Mouse (Mus musculus) right cerebral cortex, postnatal 10 days (tissue): Measurements from ENCODE around the gene Ubl3.

ENCODE experiments used
- DNase-seq, 2 experiments: peaks; one replicate each; pipeline ENCODE4 v3.0.0; 2021; ENCODE audit warnings: low spot score in 2 of 2

Gene Ubl3

DNA sequence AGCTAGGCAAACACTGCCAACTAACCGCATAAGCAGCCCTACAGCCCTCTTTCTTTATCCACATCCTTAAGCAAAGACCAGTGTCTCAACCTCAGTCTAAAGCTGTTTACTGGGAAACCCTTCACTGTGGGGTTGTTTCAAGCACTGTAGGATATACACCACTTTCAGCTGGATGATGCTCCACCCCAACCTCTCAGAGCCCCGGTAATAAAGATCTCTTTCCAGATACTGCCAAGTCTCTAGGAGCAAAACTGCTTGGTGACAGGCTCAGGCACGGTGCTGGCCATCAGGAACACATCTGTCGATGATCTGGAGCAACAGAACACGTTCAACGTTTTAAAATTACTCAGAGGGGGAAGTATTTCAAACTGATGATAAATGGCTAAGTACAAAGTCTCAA is 25.0 kb downstream of the Ubl3 start:
- no peak for DNase-seq

DNA sequence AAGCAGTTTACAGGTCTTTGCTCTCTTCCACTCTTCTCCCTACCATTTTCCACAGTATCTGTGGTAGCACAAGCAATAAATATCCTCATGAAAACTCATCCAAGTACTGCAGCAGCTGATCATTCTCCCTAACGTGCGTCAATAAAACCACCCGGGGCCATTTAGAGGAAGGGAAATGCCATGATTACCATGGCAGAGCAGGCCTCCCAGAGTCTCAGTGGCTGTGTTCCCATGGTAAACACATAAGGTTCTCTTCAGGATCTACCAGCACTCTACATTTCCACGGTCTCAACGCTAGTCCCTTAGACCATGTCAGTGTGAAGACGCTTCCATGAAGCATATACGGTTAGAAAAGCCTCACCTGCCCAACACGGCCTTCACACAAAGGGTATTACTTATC is 26.0 kb downstream of the Ubl3 start:
- DNase-seq: no peak

- DNase-seq: no peak
Measured at GRCm38 (mm10) chr5:148523202-148523971, 29.2 kb downstream of the Ubl3 start.

DNA sequence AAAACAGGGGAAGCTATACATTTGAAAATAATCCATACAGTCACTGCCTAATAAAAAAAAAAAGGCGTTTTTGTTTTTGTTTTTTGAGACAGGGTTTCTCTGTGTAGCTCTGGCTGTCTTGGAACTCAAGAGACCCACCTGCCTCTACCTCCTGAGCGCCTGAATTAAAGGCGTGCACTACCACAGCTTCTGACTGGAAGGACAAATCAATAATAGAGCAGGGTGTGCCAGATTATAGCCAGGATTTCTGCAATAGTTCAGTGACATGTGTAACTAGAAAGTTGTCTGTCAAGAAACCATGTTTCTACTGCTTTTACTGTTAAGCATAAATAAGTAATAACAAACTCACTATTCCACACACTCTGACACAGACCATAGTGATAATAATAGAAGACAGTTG is 30.2 kb downstream of the Ubl3 start:
- no peak for DNase-seq

DNA sequence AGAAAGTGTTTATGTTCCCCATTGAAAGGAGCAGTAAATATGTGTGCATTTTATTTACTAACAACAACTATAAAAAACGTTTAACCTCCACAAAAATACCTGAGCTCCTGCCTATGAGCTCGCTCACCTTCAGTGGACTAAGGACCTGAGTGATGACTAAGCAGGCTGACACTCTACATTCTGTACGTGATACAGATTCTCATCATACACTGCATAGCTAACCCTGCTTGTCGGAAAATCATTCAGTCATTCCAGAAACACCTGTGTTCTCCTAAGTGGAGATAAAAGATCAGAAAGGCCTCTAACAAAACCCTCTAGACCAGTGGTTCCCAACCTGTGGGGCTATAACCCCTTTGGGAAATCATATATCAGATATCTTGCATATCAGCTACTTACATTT is 35.1 kb downstream of the Ubl3 start:
- no peak for DNase-seq

DNA sequence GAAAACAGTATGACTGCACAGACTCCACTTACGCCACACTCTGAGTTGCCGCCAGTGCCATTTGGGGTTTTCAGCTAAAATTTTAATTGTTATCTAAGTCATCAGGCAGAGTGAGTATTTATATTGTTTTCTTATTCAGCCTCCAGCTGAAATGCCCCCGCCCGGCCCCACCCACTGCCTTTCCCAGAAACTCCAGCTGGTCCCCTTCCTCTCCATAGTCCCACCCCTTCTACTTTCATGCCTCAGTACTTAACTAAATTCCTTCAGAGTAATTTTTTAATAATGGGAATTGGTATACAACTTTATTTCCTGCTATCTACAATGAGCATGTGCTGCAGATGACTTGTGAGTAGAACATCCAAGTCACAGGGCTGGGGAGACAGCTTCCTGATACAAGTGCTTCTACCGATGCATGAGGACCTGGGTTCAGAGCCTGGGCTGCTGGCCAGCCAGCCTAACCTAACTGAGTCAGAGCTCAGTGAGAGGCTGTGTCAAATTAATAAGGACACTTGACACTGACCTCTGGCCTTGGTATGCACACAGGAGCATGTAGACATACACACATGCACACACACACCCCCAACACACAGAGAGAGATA is 40.4 kb downstream of the Ubl3 start:
- DNase-seq: no peak

GRCm38 (mm10) chr5:148510265-148510664 is 42.3 kb downstream of the Ubl3 start:
- no peak for DNase-seq

GRCm38 (mm10) chr5:148509731-148510130 is 42.9 kb downstream of the Ubl3 start:
- DNase-seq: no peak

DNA sequence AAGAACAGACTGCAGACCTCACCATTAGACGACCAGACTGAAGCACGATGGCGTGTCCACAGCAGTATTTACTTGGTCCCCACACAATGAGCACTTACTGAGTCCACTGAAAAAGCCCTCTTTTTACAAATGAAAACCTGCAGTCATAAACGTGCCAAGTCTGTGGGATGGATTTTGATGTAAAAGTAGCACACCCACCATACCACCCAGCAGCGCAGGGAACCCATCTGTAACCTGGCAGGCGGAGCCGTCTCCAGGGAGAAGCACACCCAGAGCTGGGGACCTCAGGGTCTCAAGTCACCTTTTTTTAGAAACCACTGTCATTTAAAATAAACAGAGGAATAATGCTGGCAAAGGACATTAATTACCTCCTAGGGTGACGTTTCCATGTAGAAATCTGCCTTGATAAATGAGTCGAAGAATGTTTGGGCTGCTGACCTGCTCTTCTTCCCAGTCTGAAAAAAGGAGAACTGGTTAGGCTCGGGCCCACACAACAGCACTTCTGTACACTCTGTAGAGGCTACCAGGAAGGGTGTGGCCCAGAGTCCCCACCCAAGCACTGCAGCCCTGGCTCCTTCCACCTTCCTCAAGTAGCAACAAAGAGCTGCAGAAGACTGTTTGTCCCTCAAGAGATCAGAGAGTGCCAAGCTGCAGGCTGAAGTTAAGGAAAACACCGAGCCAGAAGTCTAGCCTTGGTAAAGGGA is 43.5 kb downstream of the Ubl3 start:
- no peak for DNase-seq

DNA sequence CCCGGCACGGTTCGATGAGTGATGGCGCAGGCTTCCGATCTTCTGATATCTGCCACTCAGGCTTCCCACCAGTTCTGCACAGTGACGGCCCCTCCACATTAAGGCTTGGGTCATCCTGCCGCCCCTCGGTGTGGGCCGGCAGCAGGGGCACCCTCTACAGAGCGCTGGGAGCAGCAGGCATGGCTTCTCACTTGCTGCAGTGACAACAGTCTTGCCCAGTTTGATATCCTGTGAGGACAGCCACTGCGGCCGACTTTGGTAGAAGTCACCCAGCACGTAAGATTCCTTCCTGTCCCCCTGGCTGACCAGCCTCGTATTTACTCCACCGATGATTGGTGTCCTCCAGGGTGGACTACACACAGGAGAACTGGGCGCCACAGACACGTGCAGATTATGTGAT is 47.2 kb downstream of the Ubl3 start:
- no peak for DNase-seq

DNA sequence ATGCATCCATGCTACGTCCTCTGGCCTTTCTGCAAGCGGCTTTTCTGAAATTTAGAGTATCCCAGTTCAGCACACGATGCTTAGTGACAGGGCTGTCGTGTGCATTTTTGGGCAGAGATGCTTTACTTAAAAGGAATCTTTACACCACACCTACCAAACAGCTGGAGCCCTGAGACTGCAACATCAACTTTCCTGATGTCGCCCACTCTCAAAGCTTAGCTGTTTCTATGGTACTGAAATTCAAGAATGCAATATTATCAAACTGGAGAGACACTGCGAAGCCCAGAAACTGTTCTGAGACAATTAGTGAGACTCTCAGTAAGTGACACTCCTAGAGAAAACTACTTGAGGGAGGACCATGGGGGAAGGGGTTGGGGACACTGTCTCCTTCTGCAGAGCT is 50.4 kb downstream of the Ubl3 start:
- DNase-seq: no peak

- no peak for DNase-seq
Measured at GRCm38 (mm10) chr5:148501228-148501957, 51.2 kb downstream of the Ubl3 start.

DNA sequence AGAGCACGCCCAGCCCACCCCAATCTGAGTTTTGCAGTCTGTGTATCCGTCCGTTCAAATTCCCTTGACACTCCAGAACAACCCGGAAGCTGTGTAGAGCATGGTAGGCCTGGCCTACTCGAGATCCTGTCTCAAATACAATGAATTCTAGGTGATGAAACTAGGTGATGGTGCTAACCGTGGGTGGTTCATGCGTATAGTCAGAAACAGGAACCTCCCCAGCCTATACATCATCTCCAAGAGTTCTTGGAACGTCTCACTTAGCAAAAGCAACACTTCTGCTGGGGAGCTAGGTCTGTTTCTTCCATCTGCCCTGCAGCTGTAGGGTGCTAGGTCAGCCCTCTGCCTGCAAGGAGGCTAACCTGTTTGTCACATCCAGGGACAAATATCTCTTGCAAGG is 52.1 kb downstream of the Ubl3 start:
- no peak for DNase-seq

- DNase-seq: no peak
Measured at GRCm38 (mm10) chr5:148499616-148500015, 53.0 kb downstream of the Ubl3 start.

GRCm38 (mm10) chr5:148495991-148496390 is 56.6 kb downstream of the Ubl3 start:
- DNase-seq: no peak

DNA sequence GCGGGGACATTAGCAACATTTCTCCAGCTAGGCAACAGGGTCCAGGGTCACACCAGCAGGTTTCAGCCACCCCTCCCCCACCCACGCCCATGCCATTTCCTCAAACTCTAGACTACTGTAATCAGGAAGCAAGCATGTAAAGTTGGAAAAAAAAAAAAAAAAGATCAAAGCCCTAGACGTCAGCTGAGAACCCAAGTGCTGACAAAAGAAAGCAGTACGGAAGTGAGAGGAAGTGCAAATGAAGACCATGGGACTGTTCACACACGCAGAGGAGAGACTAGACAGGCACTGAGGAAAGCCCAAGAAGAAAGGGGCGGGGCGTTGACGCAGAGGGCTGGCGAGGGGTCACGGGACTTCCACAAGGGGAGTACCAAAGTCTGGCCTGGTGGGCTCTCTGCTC is 57.4 kb downstream of the Ubl3 start:
- DNase-seq: no peak

DNA sequence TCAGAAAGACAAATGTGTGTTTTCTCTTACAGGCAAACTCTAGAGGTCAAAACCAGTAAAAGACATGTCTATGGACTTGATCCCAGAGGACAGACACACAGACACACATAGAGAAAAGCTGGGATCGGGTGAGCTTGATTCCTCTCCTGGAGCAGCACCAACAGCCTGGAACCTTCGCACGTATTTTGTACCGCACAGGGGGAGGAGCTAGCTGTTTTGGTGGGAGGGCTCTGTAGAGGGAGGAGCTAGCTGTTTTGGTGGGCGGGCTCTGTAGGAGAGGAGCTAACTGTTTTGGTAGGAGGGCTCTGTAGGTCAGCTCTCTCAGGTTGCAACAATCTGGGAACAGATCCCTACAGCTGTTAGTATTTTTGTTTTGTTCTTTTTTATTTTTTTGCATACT is 58.3 kb downstream of the Ubl3 start:
- DNase-seq: no peak

- DNase-seq: no peak
Measured at GRCm38 (mm10) chr5:148493025-148493424, 59.6 kb downstream of the Ubl3 start.

- no peak for DNase-seq
Measured at GRCm38 (mm10) chr5:148490391-148490790, 62.2 kb downstream of the Ubl3 start.

DNA sequence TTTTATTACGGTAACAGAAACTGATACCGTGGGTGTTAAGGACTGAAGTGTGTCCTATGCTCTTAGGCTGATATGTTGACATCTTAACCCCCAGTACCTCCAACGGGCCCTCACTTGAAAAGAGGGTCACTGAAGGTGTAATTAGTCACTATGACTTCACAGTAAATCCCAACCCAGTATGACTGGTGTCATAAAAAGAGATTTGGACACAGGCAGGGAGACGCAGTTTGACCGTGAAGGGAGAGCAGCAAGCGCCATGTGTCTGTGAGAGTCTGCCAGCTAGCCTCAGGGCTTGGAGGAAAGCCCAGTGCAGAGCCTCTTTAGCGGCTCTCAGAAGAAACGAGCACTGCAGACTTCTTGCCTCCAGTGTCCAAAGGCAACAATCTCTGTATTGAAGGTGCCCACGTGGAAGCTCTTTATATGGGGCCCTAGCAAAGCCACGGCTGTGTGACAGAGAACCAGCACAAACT is 62.8 kb downstream of the Ubl3 start:
- DNase-seq: peak; percentile 75 to 79

GRCm38 (mm10) chr5:148488891-148489723 is 63.5 kb downstream of the Ubl3 start:
- no peak for DNase-seq
